Mouse (Mus musculus): ENCODE results near the gene Efcab8. TPM values are rescaled to one million over a fixed set of nuclear protein-coding genes. Genes with fewer than 3 reads are reported as not detected.

The Efcab8 gene
- not detected in 2 replicates for polyA plus RNA-seq (2021; fragmentation: Nextera tagmentation)
- long read RNA-seq, experiment 1 = 0 reads
- long read RNA-seq, experiment 2, partial matches to known transcripts = 0 of 1 reads
- long read RNA-seq, experiment 2, other reads (novel, unspliced or antisense) = 1 of 1 reads

GRCm38 (mm10) chr2:153779394-153779981 is at the start of gene Efcab8:
Gene Efcab8 (plus strand): TSS chr2:153779931.

GRCm38 (mm10) chr2:153740500-153741436 is 39.0 kb upstream of the Efcab8 start, which contains the start of gene Mapre1:
Gene Mapre1 (plus strand): TSS chr2:153741274.

GRCm38 (mm10) chr2:153870984-153871383 is 91.3 kb downstream of the Efcab8 start, which contains the start of gene Sun5:
Gene Sun5 (minus strand): TSS chr2:153871084.

GRCm38 (mm10) chr2:153874745-153875144 is 95.0 kb downstream of the Efcab8 start, which contains the start of gene Bpifb2:
Gene Bpifb2 (plus strand): TSS chr2:153875045.

Other genes starting within 250 kb of the Efcab8 start
- gene Nol4l, start 250.0 kb upstream of the Efcab8 start, polyA plus RNA-seq (2021; fragmentation: Nextera tagmentation) = 10.8 and 15.0 TPM in 2 replicates
- 30.4 and 40.1 TPM in 2 replicates for gene Commd7, start 147.2 kb upstream of the Efcab8 start, polyA plus RNA-seq (2021; fragmentation: Nextera tagmentation)
- 0.11 TPM in 2 replicates for gene Dnmt3b, start 130.5 kb upstream of the Efcab8 start, polyA plus RNA-seq (2021; fragmentation: Nextera tagmentation)
- 0.06 and 0.16 TPM in 2 replicates for gene Dnmt3c, start 83.3 kb upstream of the Efcab8 start, polyA plus RNA-seq (2021; fragmentation: Nextera tagmentation)
- gene Mapre1, start 38.7 kb upstream of the Efcab8 start, polyA plus RNA-seq (2021; fragmentation: Nextera tagmentation) = 80.6 and 106 TPM in 2 replicates
- not detected in 2 replicates for gene Sun5, start 91.2 kb downstream of the Efcab8 start, polyA plus RNA-seq (2021; fragmentation: Nextera tagmentation)
- gene Bpifb2, start 95.1 kb downstream of the Efcab8 start, polyA plus RNA-seq (2021; fragmentation: Nextera tagmentation) = not detected in 2 replicates
- gene Bpifb6, start 120.5 kb downstream of the Efcab8 start, polyA plus RNA-seq (2021; fragmentation: Nextera tagmentation) = not detected in 2 replicates
- 0.18 TPM in 1 of 2 replicates, not detected in the other for gene Bpifb3, start 138.3 kb downstream of the Efcab8 start, polyA plus RNA-seq (2021; fragmentation: Nextera tagmentation)
- 0.10 and 0.17 TPM in 2 replicates for gene Bpifb4, start 158.3 kb downstream of the Efcab8 start, polyA plus RNA-seq (2021; fragmentation: Nextera tagmentation)
- not detected in 2 replicates for gene Bpifa6, start 195.0 kb downstream of the Efcab8 start, polyA plus RNA-seq (2021; fragmentation: Nextera tagmentation)
- not detected in 2 replicates for gene Bpifa2, start 228.3 kb downstream of the Efcab8 start, polyA plus RNA-seq (2021; fragmentation: Nextera tagmentation)